Mouse (Mus musculus) cerebellum, adult 2 months (tissue): Measurements from ENCODE around the gene Esrrb.

Experiments used
- CTCF ChIP-seq: fragments of 200-500 bp; IDR thresholded peaks from 2 replicates; pipeline ENCODE4 v1.5.1; 2011; ENCODE audit warnings: low read depth, mild to moderate bottlenecking, control low read depth, low read length, moderate library complexity, borderline replicate concordance; ENCODE audit not compliant: insufficient read depth
- POLR2A ChIP-seq: fragments of 200-500 bp; IDR thresholded peaks from 2 replicates; pipeline ENCODE4 v1.6.1; 2011; ENCODE audit warnings: low read length, control low read depth, borderline replicate concordance; ENCODE audit not compliant: insufficient read depth

- TF ChIP-seq POLR2A, result no peak
- no peak for TF ChIP-seq CTCF
These were observed at the start of gene Esrrb for GRCm38 (mm10) chr12:86360696-86361631.
